Mouse (Mus musculus): ENCODE measurements around the gene Spaca4. TPM values are rescaled to one million over a fixed set of nuclear protein-coding genes. Genes with fewer than 3 reads are reported as not detected.

Gene Spaca4
- polyA plus RNA-seq, 1 experiment from 2014 or later, result not detected

DNA sequence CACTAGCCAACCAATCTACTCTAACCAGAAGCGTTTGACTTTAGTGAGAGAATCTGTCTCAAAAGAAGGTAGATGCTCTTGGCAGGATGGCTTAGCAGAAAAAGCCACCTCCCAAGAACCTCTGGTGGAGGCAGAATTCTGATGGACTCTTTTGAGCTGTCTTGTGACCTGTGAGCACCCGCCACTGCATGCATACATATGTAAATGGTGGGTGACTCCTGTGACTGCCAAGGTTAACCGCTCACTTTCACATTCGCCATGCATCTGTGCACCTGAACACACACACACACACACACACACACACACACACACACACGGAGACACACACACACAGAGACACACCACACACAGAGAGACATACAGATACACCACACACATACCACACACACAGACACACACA, 21.8 kb upstream of the Spaca4 start:
- H3K27me3 ChIP-seq (replicated peaks), result no peaks in the 10 kb centered on the region
- no peak overlapping the region for H3K4me2 ChIP-seq (replicated peaks)
- H3K4me3 ChIP-seq, result no peak overlapping the region
- 96% methylated on average over 5 of the region's 5 CpGs for WGBS
- H3K36me3 ChIP-seq, result no peaks in the 10 kb centered on the region
- H3K9me3 ChIP-seq, result no peaks in the 10 kb centered on the region
- H3K9ac ChIP-seq, result no peak overlapping the region
- H3K27ac ChIP-seq, result no peak overlapping the region
- H3K4me1 ChIP-seq, result 0 out of 2 replicates have a peak, but pooled peaks cover 12% of the 10 kb centered on the region
- no peak for ATAC-seq (ENCODE audit: low FRiP score, low read depth)

DNA sequence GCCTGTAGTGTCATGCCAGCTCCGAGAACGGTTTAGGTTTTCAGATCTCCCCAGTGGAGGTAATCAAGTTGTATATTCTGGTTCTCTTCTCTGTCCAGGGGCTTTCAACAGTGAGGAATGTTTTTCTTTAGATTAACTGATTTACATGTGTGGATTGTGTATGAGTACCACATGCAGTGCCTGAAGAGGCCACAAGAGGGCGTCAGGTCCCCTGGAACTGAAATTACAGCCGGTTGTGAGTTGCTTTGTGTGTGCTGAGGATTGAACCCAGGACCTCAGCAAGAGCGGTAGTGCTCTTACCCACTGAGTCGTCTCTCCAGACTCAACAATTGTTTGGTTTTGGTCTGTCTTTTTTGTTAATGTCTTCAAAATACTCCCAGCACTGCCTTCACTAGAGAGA, 20.9 kb upstream of the Spaca4 start:
- Histone ChIP-seq H3K27me3 (replicated peaks) (no peaks in the 10 kb centered on the region), H3K9ac (no peak overlapping the region), H3K4me2 (replicated peaks) (no peak overlapping the region), H3K9me3 (no peaks in the 10 kb centered on the region), H3K4me3 (no peak overlapping the region), H3K27ac (no peak overlapping the region), H3K36me3 (no peaks in the 10 kb centered on the region), H3K4me1 (0 out of 2 replicates have a peak, but pooled peaks cover 12% of the 10 kb centered on the region)
- 63% methylated on average over 6 of the region's 6 CpGs for WGBS
- no peak for ATAC-seq (ENCODE audit: low FRiP score, low read depth)

DNA sequence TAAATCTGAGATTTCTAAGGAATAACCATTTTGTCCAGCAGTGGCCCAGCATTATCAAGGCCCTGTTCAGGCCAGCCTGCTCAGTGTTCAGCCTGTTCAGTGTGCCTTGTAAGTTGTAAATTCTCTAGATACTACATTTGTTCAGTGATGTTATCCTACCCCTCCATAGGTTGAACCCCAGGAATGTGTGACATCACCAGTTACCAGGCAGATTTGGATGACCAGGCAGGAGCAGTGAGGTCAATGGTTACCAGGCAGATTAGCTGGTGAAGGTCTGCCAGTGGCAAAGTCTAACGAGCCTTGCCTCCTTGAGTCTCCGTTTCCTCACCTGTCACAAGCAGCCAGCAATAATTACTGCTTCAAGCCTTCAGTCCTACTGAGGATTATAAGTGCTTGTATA, 18.8 kb upstream of the Spaca4 start:
- Histone ChIP-seq H3K4me3 (no peak overlapping the region), H3K27ac (no peak overlapping the region), H3K4me1 (0 out of 2 replicates have a peak, but pooled peaks cover 8% of the 10 kb centered on the region), H3K9ac (no peak overlapping the region), H3K27me3 (replicated peaks) (no peaks in the 10 kb centered on the region; the same call in 1 of the 2 replicates), H3K36me3 (no peaks in the 10 kb centered on the region), H3K4me2 (replicated peaks) (no peak overlapping the region), H3K9me3 (no peaks in the 10 kb centered on the region)
- WGBS, result 40% methylated on average over 2 of the region's 2 CpGs
- ATAC-seq (ENCODE audit: low FRiP score, low read depth), result no peak

DNA sequence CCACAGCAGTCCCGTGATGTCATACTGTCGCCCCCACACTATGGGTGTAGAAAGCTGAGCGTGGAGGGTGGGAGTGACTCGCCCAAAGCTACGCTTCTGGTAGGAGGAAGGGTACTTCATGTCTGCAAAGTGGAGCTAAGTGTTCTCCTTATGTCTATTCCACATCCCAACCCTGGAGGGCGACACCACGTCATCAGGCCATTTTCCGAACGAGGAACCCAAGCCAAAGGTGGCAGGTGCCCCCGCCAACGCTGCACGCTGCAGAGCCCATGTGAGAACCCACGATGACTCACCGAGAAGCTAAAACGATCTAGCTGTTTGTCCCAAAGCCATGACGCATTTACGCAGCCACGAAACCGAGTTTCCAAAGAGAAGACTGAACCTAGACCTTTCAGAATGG, 16.7 kb upstream of the Spaca4 start:
- ATAC-seq (ENCODE audit: low FRiP score, low read depth), result no peak
- Histone ChIP-seq H3K4me3 (no peak overlapping the region), H3K36me3 (no peaks in the 10 kb centered on the region), H3K27me3 (replicated peaks) (no peaks in the 10 kb centered on the region; the same call in 1 of the 2 replicates), H3K27ac (no peak overlapping the region), H3K4me1 (no peaks in the 10 kb centered on the region), H3K4me2 (replicated peaks) (peak overlapping the region; percentile 20; the same call in 1 of the 2 replicates), H3K9ac (no peak overlapping the region), H3K9me3 (no peaks in the 10 kb centered on the region)
- WGBS, result 40% methylated on average over 19 of the region's 19 CpGs

DNA sequence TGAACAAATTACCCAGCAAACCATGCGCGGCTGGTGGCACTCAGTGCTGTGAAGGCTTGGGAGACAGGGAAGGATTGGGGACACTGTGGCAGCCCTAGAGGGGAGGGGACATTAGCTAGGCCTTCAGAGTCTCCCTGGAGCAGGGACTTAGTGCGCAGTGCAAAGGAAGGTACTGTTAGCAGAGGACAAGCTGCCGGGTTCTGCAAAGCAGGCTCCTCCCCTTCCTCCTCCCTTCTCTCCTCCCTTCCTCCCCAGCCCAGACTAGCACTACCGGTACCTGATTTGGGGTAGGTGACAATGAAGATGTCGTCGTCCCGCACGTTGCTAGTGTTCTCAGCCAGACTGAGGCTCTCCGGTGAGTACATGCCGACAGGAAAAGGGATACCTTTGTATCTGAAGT, 16.2 kb upstream of the Spaca4 start:
- Histone ChIP-seq H3K9ac (no peak overlapping the region), H3K4me3 (no peak overlapping the region), H3K36me3 (no peaks in the 10 kb centered on the region), H3K4me2 (replicated peaks) (peak overlapping the region; percentile 20; the same call in 1 of the 2 replicates), H3K4me1 (no peaks in the 10 kb centered on the region), H3K27me3 (replicated peaks) (no peaks in the 10 kb centered on the region; the same call in 1 of the 2 replicates), H3K9me3 (no peaks in the 10 kb centered on the region), H3K27ac (no peak overlapping the region)
- ATAC-seq (ENCODE audit: low FRiP score, low read depth), result no peak
- 36% methylated on average over 11 of the region's 11 CpGs for WGBS

DNA sequence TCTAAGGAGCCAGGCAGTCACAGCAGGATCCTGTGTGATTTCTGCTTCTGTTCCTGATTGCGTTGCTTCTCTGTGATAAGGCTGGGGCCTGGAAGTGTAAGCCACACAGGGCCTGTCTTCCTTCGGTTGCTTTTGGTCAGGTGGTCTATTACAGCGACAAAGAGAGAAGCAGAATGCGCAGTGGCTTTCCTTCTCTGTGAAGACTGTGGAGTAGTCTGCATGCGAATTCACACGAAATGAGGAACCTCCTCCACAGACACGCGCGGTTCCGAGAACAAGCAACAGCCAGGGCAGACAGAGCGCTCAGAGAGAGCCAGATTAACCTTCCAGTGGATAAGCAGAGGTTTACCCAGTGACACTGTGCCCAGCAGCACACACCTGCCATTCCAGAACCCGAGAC, 15.7 kb upstream of the Spaca4 start:
- Histone ChIP-seq H3K9ac (no peak overlapping the region), H3K36me3 (no peaks in the 10 kb centered on the region), H3K4me2 (replicated peaks) (no peak overlapping the region), H3K27ac (no peak overlapping the region), H3K4me3 (no peak overlapping the region), H3K9me3 (no peaks in the 10 kb centered on the region), H3K4me1 (no peaks in the 10 kb centered on the region), H3K27me3 (replicated peaks) (no peaks in the 10 kb centered on the region; the same call in 1 of the 2 replicates)
- ATAC-seq (ENCODE audit: low FRiP score, low read depth), result no peak
- WGBS, result 87% methylated on average over 12 of the region's 12 CpGs

DNA sequence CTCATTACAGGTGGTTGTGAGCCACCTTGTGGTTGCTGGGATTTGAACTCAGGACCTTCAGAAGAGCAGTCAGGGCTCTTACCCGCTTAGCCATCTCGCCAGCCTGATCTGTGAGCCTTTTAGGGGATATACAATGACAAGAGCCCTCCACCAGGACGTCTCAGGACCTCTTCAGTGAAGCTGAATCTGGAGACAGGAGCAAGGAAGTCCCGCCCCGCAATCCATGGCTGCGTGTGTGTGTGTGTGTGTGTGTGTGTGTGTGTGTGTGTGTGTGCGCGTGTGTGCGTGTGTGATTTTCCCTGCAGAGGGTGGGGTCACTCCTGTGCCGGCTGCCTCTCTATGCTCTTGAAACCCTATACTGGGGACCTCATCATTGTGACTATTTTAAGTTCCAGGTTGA, 14.2 kb upstream of the Spaca4 start:
- H3K36me3 ChIP-seq, result no peaks in the 10 kb centered on the region
- no peak overlapping the region for H3K4me2 ChIP-seq (replicated peaks)
- H3K27me3 ChIP-seq (replicated peaks), result no peaks in the 10 kb centered on the region; the same call in 1 of the 2 replicates
- 69% methylated on average over 10 of the region's 10 CpGs for WGBS
- no peak overlapping the region for H3K27ac ChIP-seq
- no peak overlapping the region for H3K4me3 ChIP-seq
- H3K4me1 ChIP-seq, result no peaks in the 10 kb centered on the region
- no peak for ATAC-seq (ENCODE audit: low FRiP score, low read depth)
- H3K9me3 ChIP-seq, result no peaks in the 10 kb centered on the region
- no peak overlapping the region for H3K9ac ChIP-seq

DNA sequence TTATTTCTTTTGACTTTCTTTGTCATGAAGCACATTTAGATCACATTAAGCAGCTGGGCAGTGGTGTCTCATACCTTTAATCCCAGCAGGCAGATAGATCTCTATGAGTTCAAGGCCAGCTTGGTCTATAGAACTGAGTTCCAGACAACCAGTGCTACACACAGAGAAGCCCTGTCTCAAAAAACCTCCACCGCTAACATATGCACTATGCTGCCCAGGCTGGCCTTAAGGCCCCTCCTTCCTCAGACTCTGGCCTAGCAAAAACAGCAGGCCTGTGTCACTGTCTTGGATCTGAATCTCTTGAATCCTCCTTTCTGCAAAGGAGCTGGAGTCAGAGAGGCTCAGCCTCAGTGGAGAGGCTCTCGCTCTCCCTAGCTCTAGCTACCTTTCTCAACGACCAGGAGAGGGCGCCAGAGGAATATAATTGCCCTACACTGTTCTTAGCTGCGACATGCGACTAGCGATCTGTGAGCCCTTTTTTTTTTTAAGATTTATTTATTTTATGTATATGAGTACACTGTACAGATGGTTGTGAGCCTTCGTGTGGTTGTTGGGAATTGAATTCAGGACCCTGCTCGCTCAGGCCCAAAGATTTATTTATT, 13.7 kb upstream of the Spaca4 start:
- Histone ChIP-seq H3K9me3 (no peaks in the 10 kb centered on the region), H3K9ac (no peak overlapping the region), H3K36me3 (no peaks in the 10 kb centered on the region), H3K4me3 (no peak overlapping the region), H3K4me1 (no peaks in the 10 kb centered on the region), H3K27ac (no peak overlapping the region), H3K27me3 (replicated peaks) (no peaks in the 10 kb centered on the region; the same call in 1 of the 2 replicates), H3K4me2 (replicated peaks) (no peak overlapping the region)
- ATAC-seq (ENCODE audit: low FRiP score, low read depth), result peak; percentile 78
- WGBS, result 7% methylated on average over 9 of the region's 9 CpGs

DNA sequence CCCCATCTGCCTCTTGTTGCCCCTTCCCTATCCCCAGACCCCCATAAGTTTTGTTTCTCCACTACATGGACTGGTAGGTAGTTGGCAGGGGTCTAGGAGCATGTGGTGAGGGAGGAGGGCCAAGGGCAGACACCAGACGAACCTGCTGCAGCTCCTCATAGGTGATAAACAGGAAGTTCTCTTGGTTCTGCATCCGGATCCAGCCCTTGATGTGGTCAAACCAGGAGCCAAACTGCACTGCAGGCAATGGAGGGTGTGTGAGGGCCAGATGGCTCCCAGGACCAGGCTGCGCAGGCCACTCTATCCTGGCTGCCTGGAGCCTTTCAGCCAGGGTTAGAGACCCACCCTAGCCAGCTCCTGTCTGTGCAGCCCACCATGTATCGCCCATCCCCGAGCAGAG, 7.9 kb upstream of the Spaca4 start:
- H3K4me2 ChIP-seq (replicated peaks), result no peak overlapping the region
- no peak for ATAC-seq (ENCODE audit: low FRiP score, low read depth)
- no peak overlapping the region for H3K4me3 ChIP-seq
- 85% methylated on average over 5 of the region's 5 CpGs for WGBS
- H3K9ac ChIP-seq, result 0 out of 2 replicates have a peak overlapping the region, but pooled peaks have one; percentile 4
- no peaks in the 10 kb centered on the region for H3K27me3 ChIP-seq (replicated peaks)
- H3K9me3 ChIP-seq, result no peaks in the 10 kb centered on the region
- 0 out of 2 replicates have a peak, but pooled peaks cover 5% of the 10 kb centered on the region for H3K4me1 ChIP-seq
- no peak overlapping the region for H3K27ac ChIP-seq
- peaks cover 8% of the 10 kb centered on the region; the same call in 1 of the 2 replicates for H3K36me3 ChIP-seq

DNA sequence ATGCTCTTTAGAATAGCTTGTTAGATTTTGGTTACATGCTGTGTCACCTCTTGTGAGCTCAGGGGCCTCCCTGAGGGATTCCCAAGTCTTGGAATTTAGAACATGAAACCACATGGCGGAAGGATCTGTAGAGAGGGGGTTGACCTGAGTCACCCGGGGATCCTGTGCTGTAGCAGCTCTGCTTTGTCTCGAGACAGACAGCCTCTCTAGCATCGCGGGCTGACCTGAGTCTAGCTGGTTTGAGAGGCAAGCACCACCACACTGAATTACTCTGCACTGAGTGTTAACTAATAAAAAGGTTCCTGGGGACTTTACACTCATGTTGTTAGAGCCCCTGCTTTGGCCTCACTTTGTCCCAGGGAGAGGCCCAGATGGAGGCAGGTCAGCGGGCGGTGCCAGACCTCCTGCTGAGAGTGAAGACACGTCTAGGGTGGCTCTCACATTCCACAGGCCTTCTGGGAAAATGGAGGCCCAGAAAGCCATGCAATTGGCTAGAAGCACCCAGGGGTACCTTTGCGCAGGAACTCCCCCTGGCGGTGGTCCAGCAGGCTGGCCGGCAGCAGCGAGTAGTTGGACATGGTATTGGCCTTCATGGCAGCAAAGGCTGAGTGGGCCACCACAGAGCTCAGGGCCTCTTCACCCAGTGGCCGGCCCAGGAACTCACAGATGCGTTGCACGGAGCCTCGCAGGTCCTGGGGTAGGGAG, 5.3 kb upstream of the Spaca4 start:
- 0 out of 2 replicates have a peak overlapping the region, but pooled peaks have one; percentile 9 for H3K4me2 ChIP-seq (replicated peaks)
- ATAC-seq (ENCODE audit: low FRiP score, low read depth), result no peak
- no peaks in the 10 kb centered on the region for H3K27me3 ChIP-seq (replicated peaks)
- 0 out of 2 replicates have a peak, but pooled peaks cover 5% of the 10 kb centered on the region for H3K4me1 ChIP-seq
- H3K27ac ChIP-seq, result no peak overlapping the region
- H3K36me3 ChIP-seq, result peaks cover 26% of the 10 kb centered on the region
- H3K9me3 ChIP-seq, result no peaks in the 10 kb centered on the region
- no peak overlapping the region for H3K4me3 ChIP-seq
- no peak overlapping the region for H3K9ac ChIP-seq
- WGBS, result 12% methylated on average over 16 of the region's 16 CpGs

DNA sequence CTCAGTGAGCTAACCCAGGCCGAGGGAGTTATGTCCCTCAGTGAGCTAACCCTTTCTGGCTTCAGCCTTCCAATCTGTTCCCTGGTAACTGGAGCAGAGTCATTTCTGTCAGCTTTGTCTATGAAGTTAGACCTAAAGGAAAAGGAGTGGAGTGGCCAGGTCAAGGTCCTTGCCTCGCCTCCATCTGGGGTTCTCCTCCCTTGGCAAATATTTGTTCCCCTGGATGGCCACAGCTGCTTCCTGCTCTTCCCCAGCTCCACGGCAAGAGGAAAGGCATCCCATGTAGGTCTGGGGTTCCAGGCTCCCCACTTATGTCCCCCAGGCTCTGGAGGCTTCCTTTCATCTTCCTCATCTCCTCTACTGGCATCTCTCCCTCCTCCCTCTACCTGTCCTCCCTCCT, 2.0 kb upstream of the Spaca4 start:
- Histone ChIP-seq H3K27me3 (replicated peaks) (no peaks in the 10 kb centered on the region), H3K9me3 (no peaks in the 10 kb centered on the region), H3K4me2 (replicated peaks) (no peak overlapping the region), H3K4me3 (no peak overlapping the region), H3K27ac (no peak overlapping the region), H3K36me3 (peaks cover 59% of the 10 kb centered on the region), H3K4me1 (0 out of 2 replicates have a peak, but pooled peaks cover 5% of the 10 kb centered on the region), H3K9ac (no peak overlapping the region)
- ATAC-seq (ENCODE audit: low FRiP score, low read depth), result no peak
- 82% methylated on average over 3 of the region's 3 CpGs for WGBS

DNA sequence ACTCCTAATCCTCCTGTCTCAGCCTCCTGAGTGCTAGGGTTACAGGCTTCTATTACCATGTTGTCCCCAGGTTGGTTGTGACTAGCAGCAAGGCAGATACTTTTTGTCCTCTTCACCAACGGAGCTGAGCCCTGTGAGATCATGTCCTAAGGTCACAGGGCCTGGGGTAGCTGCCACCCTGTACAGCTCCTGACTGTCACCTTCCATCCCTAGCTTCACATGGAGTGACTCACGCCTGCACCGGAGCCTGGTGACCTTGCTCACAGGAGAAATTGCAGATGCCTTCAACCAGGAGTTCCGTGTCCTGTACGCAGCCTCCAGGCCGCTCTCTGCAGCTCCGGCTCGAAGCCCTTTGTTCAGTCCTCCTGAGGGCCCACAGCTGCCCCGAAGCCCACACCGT, 806 bp upstream of the Spaca4 start:
- Histone ChIP-seq H3K9ac (no peak overlapping the region), H3K36me3 (peaks cover 71% of the 10 kb centered on the region), H3K9me3 (no peaks in the 10 kb centered on the region), H3K4me3 (no peak overlapping the region), H3K4me2 (replicated peaks) (no peak overlapping the region), H3K27me3 (replicated peaks) (no peaks in the 10 kb centered on the region), H3K27ac (no peak overlapping the region), H3K4me1 (0 out of 2 replicates have a peak, but pooled peaks cover 5% of the 10 kb centered on the region)
- no peak for ATAC-seq (ENCODE audit: low FRiP score, low read depth)
- WGBS, result 94% methylated on average over 10 of the region's 10 CpGs
